Mouse (Mus musculus): ENCODE data around the gene B2m.

The B2m gene

DNA sequence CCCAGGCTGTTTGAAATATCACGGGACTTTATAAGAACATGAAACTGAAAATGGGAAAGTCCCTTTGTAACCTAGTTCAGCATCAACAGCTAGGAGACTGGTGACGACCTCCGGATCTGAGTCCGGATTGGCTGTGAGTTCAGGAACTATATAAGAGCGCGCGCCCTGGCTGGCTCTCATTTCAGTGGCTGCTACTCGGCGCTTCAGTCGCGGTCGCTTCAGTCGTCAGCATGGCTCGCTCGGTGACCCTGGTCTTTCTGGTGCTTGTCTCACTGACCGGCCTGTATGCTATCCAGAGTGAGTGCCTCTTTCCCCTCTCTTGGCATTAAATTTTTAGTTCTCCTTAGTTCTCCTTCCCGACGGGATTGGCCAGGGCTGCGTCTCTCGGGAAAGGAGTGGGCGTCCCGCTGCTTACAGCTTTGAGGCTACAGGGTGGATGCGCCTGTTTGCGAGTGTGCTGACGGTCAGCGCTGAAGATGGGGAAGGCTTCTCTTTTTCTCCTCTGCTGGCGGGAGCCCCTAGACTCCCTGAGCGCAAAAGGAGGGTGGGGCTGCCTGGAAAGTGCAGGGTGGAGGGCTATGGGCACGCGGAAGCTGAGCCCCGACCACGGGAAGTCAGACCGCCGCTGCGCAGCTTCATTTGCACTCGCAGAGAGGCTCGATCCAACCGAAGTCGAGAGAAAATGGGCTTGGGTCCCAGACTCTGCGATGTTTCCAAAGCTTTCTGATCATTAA lies at the start of gene B2m:
TSS of gene B2m (plus strand) at position 179 of the 734 bp plus-strand sequence.
- CTCF ChIA-PET, result no interaction called here

DNA sequence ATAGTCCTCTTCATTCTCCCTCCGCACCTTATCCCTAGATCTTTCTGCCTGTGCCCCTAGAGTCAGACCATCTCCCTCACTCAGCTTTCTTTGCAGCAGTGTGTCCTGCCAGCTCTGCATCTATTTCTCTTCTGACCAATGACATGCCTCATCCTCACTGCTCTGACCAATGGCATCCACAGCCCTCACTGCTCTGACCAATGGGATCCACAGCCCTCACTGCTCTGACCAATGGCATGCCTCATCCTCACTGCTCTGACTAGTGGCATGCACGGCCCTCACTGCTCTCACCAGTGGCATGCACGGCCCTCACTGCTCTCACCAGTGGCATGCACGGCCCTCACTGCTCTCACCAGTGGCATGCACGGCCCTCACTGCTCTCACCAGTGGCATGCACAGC lies 49.8 kb upstream of the B2m start:
- CTCF ChIA-PET, result interaction anchor here (0.7 kb wide), 1 partner anchor 135 kb away, joined by 3 read pairs; no protein-coding TSS in a partner anchor

DNA sequence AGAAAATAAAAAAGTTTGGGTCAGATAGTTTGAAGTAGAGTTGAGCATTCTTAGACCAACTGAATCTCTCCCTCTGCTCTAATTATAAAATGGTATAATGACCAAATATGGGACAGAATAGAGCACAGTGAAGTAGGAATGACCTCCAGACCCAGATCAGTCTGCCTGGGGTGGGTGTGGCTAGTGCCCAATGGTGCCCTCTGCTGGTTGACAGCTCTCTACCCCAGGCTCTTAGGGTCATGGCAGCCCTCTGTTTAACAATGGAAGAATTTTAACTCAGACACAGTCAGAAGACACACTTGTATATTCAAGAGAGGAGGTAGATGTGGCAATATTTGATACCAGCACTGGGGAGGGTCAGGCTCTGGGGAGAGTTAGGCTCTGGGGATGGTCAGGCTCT lies 45.4 kb upstream of the B2m start:
- CTCF ChIA-PET, result no interaction called here

DNA sequence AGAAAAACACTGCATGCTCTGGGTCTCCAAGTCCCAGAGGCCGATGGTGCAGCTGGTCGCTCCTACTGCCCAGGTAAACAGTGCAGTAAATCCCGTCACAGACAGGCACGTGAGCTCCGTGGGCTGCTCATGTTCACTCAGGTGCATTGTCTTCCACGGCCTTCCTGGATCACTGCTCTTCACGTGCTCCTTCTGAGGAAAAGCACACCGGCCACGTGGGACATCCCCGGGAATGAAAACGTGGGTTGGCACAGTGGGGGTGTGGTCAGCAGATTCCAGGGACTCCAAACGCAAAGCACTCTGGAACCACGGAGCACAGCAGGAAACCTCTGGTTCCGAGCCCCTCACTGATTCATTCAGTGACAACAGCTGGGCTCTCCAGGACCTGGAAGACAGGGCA lies 39.4 kb upstream of the B2m start:
- CTCF ChIA-PET, result no interaction called here

DNA sequence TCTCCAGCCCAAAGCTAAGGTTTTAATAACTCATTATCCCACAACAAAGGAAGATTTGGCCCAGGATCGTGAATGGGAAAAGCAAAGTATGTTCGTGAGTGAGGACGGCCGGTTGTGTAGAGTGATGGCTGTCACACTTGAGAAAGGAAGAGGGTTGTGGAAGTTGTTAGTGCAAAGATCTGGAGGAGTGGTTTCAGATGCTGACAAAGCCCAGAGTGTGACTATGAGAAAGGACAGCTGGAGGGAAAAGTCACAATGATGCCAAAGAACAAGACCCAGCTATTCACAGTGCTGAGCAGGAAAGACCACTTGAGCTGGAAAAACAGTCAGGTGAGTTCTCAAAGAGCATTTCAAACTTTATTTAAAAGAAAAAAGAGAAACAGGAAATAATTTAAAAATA lies 37.8 kb upstream of the B2m start:
- CTCF ChIA-PET, result no interaction called here

DNA sequence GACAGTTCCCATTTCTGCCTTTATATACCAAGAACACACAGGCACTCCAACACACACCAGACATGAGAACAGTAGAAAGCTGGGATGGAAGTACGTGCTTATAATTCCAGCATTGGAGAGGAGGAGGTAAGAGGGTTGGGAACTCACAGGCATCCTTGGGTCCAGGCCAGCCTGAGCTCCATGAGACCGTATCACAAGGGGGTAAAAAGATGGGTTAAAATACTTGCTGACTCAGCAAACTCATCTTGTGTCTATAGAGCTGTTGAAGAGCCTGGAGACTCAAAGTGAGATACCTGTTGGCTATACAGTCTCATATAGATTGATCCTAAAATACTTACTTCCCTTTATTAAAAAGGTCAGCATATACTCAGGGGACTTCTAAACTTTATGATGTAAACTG lies 30.6 kb upstream of the B2m start:
- CTCF ChIA-PET, result no interaction called here

DNA sequence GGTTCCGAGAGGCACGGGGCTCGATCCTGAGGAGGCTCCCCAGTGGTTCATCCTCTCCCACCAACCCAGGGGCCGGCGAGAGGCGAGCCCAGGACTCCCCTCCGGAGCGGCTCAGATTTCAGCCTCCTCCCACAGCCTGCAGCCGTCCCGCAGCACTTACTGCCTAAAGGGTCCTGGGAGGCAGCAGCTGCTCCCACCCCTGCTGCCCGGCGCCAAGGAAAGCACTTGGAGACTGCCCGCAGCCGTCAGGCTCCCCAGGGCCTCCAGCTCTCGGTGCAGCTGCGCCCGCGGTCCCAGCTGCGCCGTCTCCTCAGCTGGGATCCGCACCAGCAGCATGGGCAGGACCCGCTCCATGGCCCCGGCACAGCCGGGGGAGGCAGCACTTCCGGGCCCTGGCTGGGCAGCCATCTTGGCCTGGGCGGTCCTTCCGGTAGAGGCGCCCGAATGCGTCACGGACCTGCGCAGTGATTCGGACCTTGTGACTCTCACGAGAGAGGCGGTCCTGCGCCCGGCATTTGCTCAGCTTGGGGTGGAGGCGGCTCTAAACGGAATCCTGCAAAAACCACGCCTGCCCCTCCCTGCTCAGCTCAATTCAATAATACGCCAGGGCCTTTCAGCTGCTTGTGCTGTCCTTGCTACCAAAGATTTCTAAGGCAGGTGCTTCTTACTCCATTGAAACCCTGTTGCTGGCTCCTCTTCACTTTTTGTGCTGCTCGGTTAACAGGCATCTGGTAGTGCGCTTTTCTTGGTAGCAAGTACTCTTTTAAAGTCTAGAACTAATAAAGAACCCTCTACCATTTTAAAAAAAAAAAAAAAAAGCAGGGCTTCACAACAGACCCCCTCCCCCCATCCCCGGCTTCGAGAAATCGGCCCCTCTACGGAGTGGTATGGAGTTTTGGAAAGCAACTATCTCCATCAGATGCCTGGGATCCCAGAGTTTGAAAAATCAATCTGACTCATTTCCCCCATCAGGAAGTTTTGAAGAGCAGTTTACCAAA lies 29.2 kb upstream of the B2m start, which contains the start of gene Spg11:
TSS of gene Spg11 (minus strand) at position 426 of the 998 bp plus-strand sequence.
- CTCF ChIA-PET, result no interaction called here

DNA sequence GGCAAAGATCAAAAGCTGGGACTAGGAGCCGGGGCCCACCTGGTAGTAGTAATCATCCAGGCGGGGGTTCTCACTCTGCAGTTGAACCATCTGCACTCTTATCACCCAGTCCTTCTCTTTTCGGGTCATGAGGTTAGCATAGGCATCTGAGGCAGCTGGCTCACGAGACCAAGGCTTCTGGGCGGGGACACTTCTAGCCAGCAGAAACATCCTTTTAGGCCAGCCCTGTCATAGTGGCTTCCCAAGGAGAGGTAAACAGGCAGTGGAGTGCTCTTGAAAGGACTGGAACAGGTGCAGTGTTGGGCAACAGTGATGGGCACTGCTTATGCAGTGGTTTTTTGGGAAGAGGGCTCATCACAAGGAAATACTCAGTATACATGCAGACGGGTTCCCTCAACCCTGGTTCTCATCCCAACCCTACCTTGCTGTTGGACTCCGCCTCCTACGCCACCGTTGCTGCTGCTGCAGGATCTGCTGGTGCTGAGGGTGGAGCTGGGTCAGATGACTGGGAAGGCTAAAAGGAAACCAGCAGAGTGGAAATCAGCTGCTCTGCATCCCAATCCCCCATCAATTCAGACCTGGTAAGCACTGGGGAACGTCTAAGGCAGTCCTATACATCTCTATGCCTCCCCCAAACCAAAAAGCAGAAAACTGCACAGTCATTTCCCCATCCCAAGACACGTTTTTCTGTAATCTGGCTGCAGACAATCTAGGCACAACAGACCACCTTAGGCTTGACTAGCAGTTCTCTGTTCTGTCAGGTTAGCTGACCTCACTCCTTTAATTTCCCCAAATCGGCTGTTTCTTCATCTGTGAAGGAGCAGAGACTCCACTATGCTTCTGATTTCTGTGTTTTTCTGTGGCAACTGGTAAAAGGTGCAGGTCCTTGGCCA lies 21.6 kb upstream of the B2m start:
- CTCF ChIA-PET, result interaction anchor here (0.9 kb wide), 1 partner anchor 26 kb away, joined by 3 read pairs; no protein-coding TSS in a partner anchor

DNA sequence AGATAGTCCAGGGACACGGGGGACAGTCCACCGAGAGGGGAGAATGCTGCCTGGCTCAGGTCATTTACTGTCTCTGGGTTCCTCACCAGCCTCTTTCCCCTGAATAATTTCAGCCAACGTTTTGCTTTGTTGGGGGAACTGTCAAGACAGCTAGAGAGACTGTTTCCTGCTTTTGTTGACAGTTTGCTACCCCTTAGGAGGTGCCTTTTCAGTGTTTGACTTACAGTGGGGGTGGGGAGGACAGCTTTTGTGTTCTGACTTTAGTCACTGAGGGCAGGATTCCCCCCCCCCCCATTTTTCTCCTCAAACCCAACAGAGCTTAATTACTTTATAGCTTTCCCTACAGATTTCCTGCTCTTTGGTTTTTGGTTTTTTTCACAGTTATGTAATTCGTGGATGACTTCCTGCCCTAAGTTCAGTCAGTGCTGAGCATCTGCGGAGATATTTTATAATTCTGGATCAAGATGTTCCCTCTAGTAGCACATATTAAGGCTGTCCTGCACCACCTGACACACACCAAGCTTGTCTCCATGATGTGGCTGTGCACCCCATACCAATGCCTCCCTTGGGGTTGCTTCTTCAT lies 20.6 kb upstream of the B2m start:
- CTCF ChIA-PET, result interaction anchor here (0.6 to 0.9 kb wide), 2 partner anchors 25 to 27 kb away, joined by 3 to 7 read pairs; no protein-coding TSS in a partner anchor

DNA sequence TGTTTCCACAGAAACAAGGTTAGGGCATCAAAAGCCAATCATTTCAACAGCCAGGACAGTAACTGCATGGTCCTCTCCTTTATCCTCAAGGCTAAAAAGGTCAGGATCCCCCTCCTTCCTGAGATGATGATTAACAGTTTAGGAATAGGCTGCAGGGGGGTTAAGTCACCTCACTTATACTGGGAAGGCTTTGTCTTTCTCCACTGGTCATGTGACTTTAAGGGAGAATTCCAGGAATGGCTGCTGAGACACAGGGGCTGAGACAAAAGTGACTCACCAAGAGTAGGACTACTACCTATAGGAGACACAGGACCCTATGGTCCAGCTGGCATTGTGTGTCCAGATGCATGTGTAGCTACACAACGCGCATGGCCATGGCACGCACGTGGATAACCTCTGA lies 19.9 kb upstream of the B2m start:
- CTCF ChIA-PET, result no interaction called here

DNA sequence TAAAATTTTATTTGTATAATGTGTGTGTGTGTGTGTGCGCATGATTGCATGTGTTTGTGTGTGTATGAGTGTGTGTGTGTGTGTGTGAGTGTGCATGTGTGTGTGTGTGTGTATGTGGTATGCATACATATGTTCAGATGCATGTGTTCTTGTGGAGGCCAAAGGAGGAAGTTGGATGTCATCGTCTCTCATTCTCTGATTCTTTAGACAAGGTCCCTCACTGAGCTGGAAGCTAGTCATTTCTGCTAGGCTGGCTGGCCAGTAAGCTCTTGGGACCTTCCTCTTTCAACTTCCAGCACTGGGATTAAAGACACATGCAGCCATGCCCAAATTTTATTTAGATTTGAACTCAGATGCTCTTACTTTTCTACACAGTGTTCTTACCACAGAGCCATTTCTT lies 15.4 kb upstream of the B2m start:
- CTCF ChIA-PET, result no interaction called here

DNA sequence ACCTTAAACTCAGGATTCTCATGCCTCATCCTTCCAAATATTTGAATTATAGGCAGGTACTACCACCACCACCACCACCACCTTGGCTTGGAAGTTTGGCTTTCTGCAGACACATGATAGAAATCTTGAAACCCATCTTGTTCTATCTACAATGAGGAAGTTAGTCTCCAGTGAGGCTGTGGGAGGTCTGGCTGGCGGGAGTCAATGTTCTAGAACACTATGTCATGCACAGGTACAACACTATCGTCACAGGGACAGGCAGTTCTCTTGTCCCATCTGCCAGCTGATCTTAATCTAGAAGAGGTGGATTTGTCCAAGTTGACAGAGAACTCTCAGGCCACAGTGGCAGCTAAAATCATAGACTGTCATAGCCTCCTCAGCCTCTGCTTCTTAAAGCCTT lies 14.9 kb upstream of the B2m start:
- CTCF ChIA-PET, result no interaction called here

DNA sequence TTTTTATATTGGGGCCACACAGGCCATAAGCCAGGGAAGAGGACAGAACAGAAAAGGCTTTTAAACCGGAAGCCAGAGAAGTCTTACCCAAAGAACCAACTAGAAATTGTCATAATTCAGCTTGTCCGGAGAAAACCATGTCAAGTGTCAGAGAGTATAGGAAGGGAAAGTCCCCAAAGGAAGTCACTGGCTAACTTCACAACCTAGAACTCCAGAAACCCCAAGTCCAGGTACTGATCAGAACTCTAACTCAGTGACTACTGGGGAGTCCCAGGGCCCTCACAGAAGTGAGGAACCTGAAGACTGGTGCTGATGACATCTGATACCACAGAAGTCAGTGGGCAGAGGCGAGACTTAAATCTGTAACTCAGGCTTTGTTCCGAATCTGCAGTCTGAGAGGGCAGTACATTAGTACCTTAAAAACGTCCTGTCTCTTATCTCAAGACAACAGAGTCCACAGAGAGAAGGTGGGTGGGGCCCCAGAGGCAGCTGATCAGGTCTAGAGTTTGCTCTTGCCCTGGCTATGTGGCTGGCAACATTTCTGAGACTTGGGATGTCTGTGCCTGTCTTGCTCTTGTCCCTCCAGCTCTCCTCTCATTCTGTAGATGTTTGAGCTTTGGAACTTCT lies 9.5 kb upstream of the B2m start:
- CTCF ChIA-PET, result no interaction called here

DNA sequence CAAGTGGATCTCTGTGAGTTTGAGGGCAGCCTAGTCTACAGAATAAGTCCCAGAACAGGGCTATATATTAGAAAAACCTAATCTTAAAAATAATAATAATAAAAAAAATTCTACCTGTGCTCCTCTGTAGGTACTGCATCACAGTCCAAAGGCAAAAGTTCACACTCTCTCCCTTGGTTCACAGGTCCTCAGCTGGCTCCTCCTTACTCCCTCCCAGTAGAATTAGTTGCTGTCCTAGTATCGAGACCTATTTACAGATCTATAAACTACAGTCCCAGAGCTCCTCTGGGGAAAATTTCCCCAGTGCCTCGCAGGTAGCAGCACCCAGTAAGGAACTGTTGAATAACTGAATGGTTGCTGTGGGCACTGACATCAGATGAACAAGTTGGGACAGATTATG lies 6.7 kb upstream of the B2m start:
- CTCF ChIA-PET, result no interaction called here

DNA sequence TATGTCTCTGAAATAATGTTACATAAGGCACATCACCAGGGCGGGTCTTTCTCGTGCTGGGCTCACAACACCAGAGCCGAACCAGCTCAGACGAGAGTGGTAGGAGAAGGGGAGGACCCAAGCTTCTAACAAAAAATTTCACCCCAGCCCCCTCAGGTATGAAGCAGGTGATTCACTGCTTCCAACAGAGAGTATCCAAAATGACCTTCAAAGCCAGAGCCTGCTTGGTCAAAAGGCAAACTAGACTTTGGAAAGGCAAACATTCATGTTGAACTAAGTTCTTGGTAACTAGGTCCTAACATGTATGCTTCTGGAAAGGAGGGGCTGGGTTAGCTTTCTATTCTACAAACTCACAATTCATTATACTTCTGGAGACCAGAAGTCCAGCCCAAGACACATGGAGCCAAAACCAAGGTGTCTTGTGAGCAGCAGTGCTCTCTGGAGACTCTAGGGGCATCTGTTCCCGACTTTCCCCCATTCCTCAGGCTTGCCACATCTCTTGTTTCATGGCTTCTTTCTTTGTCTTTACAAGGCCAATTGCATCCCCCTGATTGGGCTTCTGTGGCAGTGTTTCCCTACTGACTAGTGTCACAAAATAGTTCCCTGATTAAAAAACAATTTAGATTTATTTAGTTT lies 6.0 kb upstream of the B2m start:
- CTCF ChIA-PET, result no interaction called here

DNA sequence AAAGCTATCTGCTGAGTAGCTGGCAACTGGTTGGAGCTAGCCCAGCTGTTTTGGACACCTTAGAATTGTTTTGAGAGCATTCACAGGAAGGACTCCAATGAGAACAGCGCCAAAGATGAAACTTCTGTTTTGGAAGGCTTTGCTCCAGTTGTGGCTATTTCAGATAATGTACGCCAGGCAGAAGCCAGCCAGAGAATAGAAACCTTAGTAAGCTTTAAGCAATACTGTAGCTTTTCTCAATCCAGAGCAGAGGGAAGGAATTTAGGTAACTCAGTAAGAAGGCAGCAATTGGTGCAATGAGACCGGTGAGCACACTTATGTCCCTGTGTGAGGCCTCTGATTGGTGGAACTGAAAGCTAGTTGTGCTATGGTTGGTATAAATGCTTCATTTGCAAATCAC lies 4.4 kb upstream of the B2m start:
- CTCF ChIA-PET, result interaction anchor here (0.7 kb wide), 1 partner anchor 14 kb away, joined by 5 read pairs; no protein-coding TSS in a partner anchor

DNA sequence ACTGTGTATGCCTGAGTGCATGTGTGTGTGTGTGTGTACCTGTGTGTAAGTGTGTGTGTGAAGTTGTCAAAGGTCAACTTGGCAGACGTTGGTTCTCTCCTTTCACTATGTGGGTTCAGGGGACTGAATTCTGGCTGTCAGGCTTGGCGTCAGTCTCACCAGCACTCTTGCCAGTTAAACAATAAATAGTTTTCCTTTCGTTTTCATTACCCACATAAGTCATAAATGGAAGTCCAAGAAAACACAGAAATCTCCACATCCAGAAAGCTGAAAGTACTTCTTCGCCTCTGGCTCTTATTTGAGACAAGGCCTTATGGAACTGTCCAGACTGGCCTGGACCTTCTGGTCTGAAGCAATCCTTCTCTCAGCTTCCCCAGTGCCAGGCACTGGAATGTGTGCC lies 1.7 kb upstream of the B2m start:
- CTCF ChIA-PET, result no interaction called here

DNA sequence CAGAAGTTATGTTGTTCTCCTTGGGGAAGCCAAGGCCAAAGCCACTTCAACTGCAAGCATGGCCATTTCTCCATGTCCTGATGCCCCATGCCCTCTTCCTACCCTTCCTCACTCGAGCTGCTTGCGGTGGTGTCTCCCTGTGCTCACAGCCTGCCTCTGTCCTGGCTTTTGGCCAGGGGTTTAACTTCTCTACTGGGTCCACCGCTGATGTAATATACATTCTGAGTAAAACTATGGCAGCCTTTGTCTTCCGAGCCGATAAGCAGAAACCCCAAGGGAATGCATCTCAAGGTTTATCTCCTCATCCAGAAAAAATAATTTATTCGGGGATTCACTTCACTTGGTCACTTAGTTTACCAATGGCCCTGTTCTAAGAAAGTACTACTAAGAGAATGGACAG lies 799 bp upstream of the B2m start:
- CTCF ChIA-PET, result no interaction called here

DNA sequence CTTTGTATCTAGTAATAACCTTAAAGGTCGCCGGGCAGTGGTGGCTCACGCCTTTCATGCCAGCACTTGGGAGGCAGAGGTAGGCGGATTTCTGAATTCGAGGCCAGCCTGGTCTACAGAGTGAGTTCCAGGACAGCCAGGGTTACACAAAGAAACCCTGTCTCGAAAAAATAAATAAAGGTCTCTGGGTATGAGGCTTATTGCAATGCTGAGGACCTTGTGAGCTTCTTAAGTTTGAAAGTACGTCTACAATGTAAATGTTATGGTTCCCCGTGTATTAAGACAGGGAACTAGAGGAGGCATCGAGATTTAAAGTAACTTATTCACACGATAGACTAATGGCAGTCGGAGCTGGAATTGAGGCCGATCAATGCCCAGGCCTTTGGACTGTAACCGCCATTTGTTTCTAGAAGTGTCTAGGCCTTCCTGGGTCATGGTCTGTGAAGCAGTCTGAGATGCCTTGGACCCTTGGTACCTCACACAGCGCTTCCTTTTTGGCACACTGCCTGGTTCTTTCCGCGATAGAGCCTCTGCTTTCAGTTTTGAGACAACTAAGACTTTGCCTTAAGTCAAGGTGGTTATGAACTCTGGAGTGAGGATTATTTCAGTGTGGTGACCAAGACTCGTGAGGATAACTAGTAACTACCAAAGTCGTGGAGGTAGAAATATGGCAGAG lies 894 bp downstream of the B2m start:
- CTCF ChIA-PET, result interaction anchor here (0.6 to 1.1 kb wide), 2 partner anchors 29 to 105 kb away, joined by 3 to 6 read pairs; no protein-coding TSS in a partner anchor

DNA sequence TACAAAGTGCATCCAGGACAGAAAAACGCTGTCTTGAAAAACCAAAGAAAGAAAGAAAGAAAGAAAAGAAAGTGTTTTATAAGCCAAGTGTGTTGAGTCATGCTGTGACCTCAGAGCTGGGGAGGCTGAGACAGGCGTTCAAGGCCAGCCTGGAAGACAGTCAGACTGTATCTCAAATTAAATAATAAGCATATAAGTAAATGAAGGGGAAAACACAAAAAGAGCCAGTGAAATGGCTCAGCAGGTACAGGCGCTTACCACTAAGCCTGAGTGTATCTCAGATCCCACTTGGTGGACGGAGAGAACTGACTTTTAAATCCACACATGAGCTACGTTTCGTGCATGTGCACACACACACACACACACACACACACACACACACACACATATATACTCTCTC lies 1.8 kb downstream of the B2m start:
- CTCF ChIA-PET, result interaction anchor here (1.1 to 1.5 kb wide), 2 partner anchors 12 to 30 kb away, joined by 3 to 6 read pairs; no protein-coding TSS in a partner anchor

Measured in spleen, embryonic (tissue).